Mouse (Mus musculus): ENCODE results near the gene Snrnp200. TPM values are rescaled to one million over a fixed set of nuclear protein-coding genes. Genes with fewer than 3 reads are reported as not detected.

Snrnp200 gene
- total and polyA plus RNA-seq, 2 experiments from 2014 or later, result 32.5 to 95.1 TPM

DNA sequence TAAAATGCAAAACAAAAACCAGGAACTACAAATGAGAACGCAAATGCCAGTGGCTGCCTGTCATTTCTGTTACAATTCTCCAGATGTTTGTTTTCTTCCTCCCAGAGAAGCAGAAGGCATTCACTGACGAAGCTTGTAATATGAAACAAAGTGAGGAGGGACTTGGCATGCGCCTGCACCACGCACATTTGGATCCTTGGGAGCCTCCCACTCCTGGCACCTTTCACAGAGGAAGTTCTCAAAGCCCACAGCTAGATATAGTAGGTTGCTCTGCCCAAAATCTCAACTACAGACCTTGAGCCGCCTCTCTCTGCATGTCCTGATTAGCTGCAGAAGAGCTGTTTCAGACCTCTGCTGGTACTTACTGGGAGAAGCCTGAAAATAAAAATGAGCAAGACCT is 51.2 kb downstream of the Snrnp200 start:
- Histone ChIP-seq H3K27ac (ENCODE audit: low read depth, low read length) (no peak overlapping the region), H3K36me3 (ENCODE audit: insufficient read depth, low read length) (peaks cover 30% of the 10 kb centered on the region), H3K9ac (replicated peaks; ENCODE audit: low read length, poor library complexity, severe bottlenecking) (no peak overlapping the region), H3K27me3 (ENCODE audit: insufficient read depth, low read length) (no peaks in the 10 kb centered on the region), H3K9me3 (ENCODE audit: low read length) (no peaks in the 10 kb centered on the region), H3K4me2 (ENCODE audit: low read depth, low read length, poor library complexity, severe bottlenecking) (no peak overlapping the region), H3K4me3 (ENCODE audit: low read depth, low read length) (no peak overlapping the region), H3K4me1 (ENCODE audit: insufficient read depth, low read length) (no peaks in the 10 kb centered on the region)
- 88% methylated on average over 5 of the region's 5 CpGs for WGBS
- DNase-seq (ENCODE audit: low spot score) (no peak), ATAC-seq (ENCODE audit: low FRiP score) (no peak)
- no peak for TF ChIP-seq CTCF (IDR thresholded peaks at IDR 0.05)

DNA sequence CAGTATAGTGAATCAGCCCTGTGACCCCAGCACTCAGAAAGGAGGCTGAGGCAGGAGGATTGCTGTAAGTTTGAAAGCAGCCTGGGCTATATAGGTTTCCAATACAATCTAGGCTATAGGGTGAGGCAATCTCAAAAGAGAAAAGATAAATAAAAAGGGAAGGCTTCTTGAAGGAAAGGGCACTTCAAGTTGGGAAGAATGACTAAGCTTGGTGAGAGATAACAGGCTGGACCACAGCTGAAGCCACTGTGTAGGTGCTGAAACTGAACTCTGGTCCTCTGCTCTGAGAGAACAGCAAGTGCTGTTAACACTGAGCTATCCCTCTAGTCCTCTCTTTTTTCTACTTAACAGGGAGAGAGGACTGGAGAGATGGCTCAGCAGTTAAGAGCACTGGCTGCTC is 54.3 kb downstream of the Snrnp200 start:
- DNase-seq (ENCODE audit: low spot score), result no peak
- H3K4me3 ChIP-seq (ENCODE audit: low read depth, low read length), result no peak overlapping the region
- no peak overlapping the region for H3K9ac ChIP-seq (replicated peaks; ENCODE audit: low read length, poor library complexity, severe bottlenecking)
- no peaks in the 10 kb centered on the region for H3K4me1 ChIP-seq (ENCODE audit: insufficient read depth, low read length)
- H3K9me3 ChIP-seq (ENCODE audit: low read length), result no peaks in the 10 kb centered on the region
- no peak for ATAC-seq (ENCODE audit: low FRiP score)
- H3K4me2 ChIP-seq (ENCODE audit: low read depth, low read length, poor library complexity, severe bottlenecking), result no peak overlapping the region
- no peaks in the 10 kb centered on the region for H3K27me3 ChIP-seq (ENCODE audit: insufficient read depth, low read length)
- no peak for TF ChIP-seq CTCF (IDR thresholded peaks at IDR 0.05)
- H3K36me3 ChIP-seq (ENCODE audit: insufficient read depth, low read length), result peaks cover 21% of the 10 kb centered on the region
- H3K27ac ChIP-seq (ENCODE audit: low read depth, low read length), result no peak overlapping the region

DNA sequence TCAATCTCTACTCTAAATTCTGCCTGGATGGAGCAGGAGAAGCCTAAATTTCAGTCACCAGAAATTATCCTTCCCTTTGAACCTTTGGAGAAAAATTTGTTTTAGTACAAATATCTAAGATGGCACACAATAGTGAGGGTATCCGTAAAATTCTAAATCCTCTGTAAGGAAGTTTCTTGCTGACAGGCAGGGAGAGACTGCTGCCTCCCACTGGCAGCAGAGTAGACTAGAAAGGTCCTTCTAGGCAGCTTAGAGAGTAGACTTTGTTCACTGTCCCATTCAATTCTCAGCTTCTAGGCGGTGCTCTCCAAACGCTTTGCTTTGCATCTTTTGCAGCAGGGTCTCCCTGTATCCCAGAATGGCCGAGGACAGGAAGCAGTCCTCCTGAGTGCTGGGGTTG is 59.7 kb downstream of the Snrnp200 start:
- TF ChIP-seq CTCF (IDR thresholded peaks at IDR 0.05), result peak; percentile 41; the same call in 1 of the 2 replicates
- DNase-seq (ENCODE audit: low spot score), result no peak
- H3K36me3 ChIP-seq (ENCODE audit: insufficient read depth, low read length), result no peaks in the 10 kb centered on the region
- H3K4me3 ChIP-seq (ENCODE audit: low read depth, low read length), result no peak overlapping the region
- H3K27me3 ChIP-seq (ENCODE audit: insufficient read depth, low read length), result no peaks in the 10 kb centered on the region
- H3K9me3 ChIP-seq (ENCODE audit: low read length), result no peaks in the 10 kb centered on the region
- peaks cover 3% of the 10 kb centered on the region; the same call in 1 of the 2 replicates for H3K4me1 ChIP-seq (ENCODE audit: insufficient read depth, low read length)
- no peak overlapping the region for H3K4me2 ChIP-seq (ENCODE audit: low read depth, low read length, poor library complexity, severe bottlenecking)
- 36% methylated on average over 4 of the region's 4 CpGs for WGBS
- H3K9ac ChIP-seq (replicated peaks; ENCODE audit: low read length, poor library complexity, severe bottlenecking), result no peak overlapping the region
- no peak overlapping the region for H3K27ac ChIP-seq (ENCODE audit: low read depth, low read length)
- no peak for ATAC-seq (ENCODE audit: low FRiP score)

DNA sequence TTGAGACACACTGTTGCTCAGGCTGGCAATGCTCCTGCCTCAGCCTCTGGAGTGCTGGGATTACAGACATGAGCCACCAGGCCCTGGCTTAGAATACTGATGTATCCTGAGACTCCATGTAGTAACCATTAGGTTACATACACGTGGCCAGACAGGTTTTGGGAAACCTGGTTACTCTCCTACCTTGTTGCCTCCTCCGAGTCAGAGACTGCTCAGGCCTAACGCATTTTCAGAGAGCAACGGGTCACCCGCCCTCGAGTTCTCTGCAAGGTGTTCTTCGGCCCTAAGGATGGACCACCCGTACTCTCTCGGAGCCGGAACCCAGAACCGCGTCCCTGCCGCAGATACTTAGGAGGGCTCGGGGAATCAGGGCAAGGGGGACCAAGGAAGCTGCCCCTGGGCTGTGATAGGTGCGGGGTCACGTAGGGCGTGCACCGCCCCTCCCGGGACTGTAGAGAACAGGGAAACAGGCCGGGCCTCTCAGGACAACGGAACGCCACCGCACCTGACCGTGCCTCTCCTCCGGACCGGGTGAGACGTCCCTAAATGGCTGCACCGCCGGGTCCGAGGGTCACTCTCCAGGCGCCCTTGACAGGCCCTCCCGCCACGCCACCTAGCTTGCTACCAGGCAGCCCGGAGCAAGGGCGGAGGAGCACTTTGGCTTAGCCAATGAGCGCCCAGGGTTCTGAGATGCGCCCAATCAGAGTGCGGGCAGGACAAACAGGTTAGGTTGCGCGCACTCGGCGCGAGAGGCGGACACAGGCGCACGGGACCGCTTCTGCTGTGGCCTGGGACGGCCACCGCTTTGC is 61.5 kb downstream of the Snrnp200 start, which contains the start of gene Stard7:
TSS of gene Stard7 (plus strand) at position 728 of the 809 bp plus-strand sequence.
- peak; percentile 99 for ATAC-seq (ENCODE audit: low FRiP score)
- no peaks in the 10 kb centered on the region for H3K36me3 ChIP-seq (ENCODE audit: insufficient read depth, low read length)
- peak within 1 kb of the TSS; percentile 91 for H3K4me3 ChIP-seq (ENCODE audit: low read depth, low read length)
- peak within 1 kb of the TSS; percentile 78 for H3K4me2 ChIP-seq (ENCODE audit: low read depth, low read length, poor library complexity, severe bottlenecking)
- under 1% methylated on average over 49 of the region's 49 CpGs for WGBS
- no peaks in the 10 kb centered on the region for H3K27me3 ChIP-seq (ENCODE audit: insufficient read depth, low read length)
- peak within 1 kb of the TSS; percentile 95 for H3K27ac ChIP-seq (ENCODE audit: low read depth, low read length)
- DNase-seq (ENCODE audit: low spot score), result peak; percentile 98
- TF ChIP-seq CTCF (IDR thresholded peaks at IDR 0.05), result peak; percentile 63
- H3K9ac ChIP-seq (replicated peaks; ENCODE audit: low read length, poor library complexity, severe bottlenecking), result peak within 1 kb of the TSS; percentile 94
- no peaks in the 10 kb centered on the region for H3K9me3 ChIP-seq (ENCODE audit: low read length)
- peaks cover 7% of the 10 kb centered on the region; the same call in 1 of the 2 replicates for H3K4me1 ChIP-seq (ENCODE audit: insufficient read depth, low read length)

DNA sequence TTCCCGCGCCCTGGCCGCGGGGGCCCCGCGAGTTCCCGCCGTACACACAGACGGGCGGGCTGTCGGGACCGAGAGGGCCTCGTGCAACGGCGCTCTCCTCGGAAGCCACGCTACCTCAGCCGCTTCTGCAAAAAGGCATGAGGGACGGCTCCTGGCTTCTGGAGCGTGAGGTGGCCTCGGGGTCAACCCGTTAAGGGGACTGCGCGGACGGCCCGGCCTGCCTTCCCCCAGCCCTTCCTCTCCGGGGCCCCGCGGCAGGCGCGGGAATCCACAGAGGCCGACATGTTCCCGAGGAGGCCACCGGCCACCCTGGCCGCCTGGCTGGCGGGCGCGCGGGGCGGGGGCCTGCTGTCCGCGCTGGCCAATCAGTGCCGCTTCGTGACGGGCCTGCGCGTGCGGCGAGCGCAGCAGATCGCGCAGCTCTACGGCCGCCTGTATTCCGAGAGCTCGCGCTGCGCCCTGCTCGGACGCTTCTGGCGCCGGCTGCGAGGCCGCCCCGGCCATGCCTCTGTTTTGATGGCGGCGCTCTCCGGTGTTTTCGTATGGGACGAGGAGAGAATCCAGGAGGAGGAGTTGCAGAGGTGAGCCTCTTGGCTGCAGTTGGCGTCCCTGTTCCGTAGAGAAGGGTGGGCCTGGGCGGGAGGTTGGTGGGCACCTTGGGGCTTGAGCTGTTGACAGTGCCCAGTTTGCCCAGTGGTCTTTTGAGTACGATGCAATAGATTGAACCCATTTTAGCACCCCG is 62.3 kb downstream of the Snrnp200 start:
- DNase-seq (ENCODE audit: low spot score), result peak; percentile 89
- no peaks in the 10 kb centered on the region for H3K27me3 ChIP-seq (ENCODE audit: insufficient read depth, low read length)
- under 1% methylated on average over 58 of the region's 75 CpGs for WGBS

More for the DNA sequence above, 62.3 kb downstream of the Snrnp200 start:
- Histone ChIP-seq H3K36me3 (ENCODE audit: insufficient read depth, low read length) (no peaks in the 10 kb centered on the region), H3K4me3 (ENCODE audit: low read depth, low read length) (peak overlapping the region; percentile 91), H3K27ac (ENCODE audit: low read depth, low read length) (peak overlapping the region; percentile 95), H3K9me3 (ENCODE audit: low read length) (no peaks in the 10 kb centered on the region), H3K4me2 (ENCODE audit: low read depth, low read length, poor library complexity, severe bottlenecking) (peak overlapping the region; percentile 78), H3K4me1 (ENCODE audit: insufficient read depth, low read length) (peaks cover 8% of the 10 kb centered on the region; the same call in 1 of the 2 replicates), H3K9ac (replicated peaks; ENCODE audit: low read length, poor library complexity, severe bottlenecking) (peak overlapping the region; percentile 94)
- peak; percentile 94 for ATAC-seq (ENCODE audit: low FRiP score)
- no peak for TF ChIP-seq CTCF (IDR thresholded peaks at IDR 0.05)
